Mouse (Mus musculus) kidney, adult 8-10 months (tissue): Measurements from ENCODE around the gene Cdh23.

Source experiments
- DNase-seq, 2 experiments: peaks; one replicate each; pipeline ENCODE4 v3.0.0; 2022

The Cdh23 gene

DNA sequence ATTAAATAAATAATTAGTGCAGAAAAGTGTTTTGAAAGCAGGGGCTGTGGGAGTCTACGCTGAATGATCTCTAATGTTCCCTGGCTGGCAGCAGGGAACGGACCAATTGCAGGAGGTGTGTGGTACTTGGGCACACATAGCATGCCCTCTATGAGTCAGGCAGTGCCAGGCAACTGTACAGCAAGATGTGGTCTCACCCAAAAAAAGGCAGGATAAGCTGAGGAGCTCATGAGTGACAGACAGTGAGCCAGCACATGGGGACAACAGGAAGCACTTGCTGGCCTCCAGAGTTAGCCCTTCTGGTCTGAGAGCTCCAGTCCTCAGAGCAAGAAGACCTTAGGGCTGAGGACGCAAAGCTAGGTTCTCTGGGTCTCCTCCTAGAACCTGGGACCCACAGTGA, 121.4 kb downstream of the Cdh23 start:
- DNase-seq, result no peak

DNA sequence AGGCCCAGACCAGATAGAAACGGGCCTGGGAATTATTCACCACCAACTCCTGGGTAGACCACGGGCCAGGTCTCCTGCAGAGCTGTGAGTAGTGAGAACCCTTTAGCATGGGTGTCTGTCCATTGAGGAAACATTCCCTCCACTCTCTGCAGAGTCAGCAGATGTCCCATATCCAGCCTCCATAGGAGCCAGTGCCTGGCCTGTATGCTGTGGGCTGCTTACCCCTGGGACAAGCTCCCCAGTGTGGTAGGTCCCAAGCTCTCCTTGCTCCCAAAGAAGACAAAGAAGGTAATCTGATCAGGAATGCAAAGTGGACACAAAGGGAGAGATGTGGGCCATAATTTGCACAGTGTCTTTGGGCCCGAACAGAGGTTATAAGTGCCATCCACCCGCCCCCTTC, 124.8 kb downstream of the Cdh23 start:
- DNase-seq, result no peak

DNA sequence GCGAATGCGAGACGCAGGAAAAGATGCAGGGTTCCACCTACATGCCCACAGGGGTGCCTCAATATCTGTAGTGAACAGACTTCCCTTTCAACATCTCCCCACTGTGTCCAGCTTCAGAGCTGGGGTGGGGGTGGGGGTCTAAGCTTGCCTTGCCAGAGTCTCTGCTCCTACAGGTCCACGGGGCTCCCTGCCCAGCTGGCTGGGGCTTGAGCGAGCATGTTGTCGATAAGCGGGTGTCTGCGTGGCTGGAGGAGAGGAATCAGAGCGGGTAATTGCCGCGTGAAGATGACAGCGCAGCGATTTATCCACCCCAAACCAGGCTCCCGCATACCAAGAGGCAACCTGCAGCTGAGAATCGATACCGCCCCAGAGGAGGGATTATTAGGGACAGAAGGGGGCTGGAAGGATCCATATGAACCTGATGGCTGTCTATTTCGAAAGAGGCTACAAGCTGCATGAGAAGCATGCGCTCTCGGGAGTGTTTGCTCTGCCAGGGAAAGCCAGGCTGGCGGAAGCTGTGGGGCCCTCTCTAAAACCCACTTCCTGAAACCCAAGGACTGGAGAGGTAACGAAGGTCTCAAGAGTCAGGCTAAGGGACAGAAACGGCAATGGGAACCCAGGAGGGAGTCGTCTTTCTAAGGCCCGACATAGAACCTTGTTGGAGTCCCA, 129.8 kb downstream of the Cdh23 start:
- no peak for DNase-seq

DNA sequence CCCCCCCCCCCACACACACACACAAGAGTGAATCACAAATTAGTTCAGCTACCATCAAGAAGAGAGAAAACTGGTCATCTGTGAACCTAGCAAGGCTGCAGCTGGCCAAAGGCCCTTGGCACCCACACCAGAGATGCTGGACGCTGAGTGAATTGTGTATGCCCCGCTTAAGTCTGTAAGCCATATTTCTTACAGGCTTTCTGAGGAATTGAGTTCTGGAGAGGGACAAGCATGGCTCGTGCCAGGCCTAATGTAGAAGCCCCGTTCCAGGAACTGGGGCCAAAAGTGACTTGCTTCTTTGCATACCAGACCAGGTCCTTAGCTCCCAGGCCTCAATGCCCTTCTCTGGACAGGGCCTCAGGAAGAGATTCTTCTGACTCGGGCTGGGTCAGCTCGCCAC, 132.2 kb downstream of the Cdh23 start:
- no peak for DNase-seq

DNA sequence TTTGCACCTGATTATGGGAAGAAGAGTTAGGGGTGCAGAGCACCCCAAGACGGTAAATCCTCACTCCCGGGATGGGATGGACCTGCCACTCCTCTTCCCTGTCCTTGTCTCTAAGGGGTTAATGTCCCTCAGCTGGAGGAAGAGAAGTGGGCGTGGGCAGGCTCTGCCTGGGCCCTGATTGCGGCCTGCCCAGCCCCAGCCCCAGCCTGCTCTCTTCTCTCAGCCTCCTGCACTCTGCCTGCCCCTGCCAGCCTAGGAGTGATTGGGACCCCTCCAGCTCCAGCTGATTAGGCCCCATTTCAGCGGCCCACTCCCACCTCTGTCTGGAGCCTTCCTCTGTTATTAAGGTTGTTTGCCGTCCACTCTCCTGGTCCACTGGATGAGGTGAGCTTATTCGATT, 133.3 kb downstream of the Cdh23 start:
- no peak for DNase-seq

DNA sequence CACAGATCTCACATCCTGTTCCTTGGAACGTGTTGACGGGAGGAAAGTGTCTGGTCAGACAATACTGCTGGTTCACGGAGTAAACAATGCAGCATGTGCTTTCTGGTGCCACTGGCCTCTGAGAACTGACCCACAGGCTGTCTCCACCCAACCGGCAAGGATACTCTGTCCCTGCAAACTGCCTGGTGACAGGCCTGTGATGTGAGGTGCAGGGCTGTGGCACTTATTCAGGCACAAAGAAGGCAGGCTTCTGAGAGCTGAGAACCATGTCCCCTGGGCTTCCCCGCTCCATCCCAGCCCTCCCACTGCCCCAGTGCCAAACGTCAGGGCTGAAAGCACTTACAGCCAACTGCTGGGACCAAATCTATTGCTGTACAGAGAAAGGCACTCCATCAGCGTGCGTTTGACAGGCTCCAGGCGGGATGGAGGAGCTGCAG, 137.8 kb downstream of the Cdh23 start:
- peak in 1 of 2 experiments; percentile 17 for DNase-seq

DNA sequence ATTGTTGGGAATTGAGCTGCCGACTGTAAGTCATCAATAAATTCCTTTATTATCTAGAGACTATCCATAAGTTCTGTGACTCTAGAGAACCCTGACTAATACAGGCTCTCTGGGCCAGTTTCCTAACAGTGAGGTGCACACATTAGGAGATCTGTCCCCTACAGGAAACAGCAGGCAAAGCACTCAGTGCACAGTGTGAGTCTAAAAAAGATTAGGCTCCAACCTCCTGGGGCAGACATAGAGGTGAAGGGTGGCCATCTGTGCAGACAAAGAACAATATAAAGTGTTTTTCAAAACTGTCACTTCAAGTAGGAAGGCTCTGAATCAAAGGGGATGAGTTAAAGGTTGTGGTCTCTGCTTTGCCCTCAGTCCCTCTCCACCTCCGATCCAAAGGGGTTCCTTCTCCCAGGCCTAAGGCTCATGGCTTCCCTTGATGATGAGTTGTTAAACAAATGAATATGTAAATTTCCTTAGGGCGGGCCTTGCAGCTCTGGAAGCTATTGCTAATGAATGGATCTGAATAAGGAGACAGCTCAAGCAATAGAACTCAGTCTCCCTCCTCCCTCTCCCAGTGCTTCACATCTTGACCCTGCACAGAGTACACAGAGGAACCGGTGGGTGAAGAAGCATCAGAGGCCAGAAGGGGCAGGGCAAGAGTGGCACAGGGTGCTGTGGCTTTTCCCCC, 143.2 kb downstream of the Cdh23 start:
- no peak for DNase-seq

DNA sequence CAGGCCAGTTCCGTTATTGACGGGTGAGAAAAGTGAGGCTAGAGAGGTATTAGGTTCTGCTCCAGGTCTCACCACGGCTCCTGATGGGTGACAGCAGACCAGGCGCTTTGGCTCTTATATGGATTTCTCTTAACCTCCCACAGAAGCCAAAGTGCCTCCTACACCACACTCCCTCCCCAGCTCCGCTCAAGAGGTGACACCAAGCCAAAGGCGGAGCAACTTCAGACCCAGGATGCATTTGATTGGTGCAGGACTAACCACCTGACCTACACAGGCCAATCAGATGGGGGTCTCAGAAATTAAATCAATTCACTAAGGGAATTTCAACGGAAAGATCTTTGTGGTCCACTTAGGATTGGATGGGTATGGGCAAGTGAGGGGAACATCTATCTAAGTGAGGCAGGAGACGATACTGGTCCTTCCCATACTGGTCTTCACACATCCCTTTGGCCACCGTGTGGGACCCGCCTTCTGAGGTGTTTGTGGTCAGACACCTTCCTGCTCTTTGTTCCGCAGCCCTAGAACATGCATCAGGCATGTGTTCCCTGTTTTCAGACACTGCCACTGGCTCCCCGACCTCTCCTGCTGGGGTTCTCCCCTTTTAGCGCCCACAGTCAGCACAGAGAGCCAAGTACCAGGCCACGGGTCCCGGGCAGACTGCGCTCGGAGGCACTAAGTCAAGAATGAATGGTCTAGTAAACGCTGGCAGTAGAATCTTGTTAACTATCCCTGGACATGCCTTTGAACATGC, 157.0 kb downstream of the Cdh23 start:
- no peak for DNase-seq

DNA sequence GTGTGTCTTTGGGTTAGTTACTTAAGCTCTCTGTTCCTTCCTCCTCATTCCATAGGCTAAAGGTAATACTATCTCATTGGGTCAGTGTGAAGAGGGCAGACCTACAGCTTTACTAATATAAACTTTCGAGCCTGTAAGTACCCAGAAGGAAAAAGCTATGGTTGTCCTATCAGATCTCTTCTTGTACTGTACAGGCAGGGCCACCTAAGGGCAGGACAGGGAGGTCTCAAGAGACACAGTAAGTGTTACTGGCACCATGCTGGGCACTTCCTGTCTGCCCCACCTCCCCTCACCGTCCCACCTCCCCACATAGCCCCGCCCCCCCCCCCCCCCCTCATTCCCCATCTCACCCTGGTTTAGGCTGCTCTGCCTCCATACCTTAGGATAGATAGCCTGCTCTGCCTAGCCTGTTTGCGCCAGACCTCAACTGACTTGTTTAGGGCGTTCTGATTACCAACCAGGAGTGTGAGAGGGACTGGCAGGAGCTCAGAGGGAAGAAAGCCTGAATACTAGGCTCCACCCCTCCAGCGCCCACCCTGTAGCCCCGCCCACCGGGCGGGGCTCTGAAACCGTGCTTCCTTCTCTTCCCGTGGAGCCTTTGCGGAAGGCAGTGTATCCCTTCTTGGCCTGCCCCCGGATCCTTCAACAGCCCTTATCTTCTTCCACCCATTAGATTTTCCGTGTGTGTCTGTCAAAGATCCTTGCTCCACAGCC, 160.0 kb downstream of the Cdh23 start:
- no peak for DNase-seq

DNA sequence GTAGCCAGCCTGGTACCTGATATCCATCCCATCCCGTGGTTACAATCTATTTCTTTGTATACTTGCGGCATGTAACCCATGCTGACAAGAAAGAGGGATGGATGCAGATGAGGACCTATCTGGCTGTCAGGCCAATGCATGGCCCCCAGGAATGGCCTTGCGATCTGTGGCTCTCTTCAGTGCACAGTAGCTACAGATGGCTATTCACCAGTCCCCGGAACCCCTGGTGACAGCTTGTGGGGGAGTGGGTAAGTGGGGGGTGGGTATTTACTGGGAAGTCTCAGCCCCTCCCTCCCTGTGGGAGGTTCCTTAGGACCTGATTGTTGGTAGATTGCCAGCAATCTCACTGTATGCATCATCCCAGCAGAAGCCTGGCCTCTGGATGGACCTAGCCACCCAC, 163.8 kb downstream of the Cdh23 start:
- no peak for DNase-seq

DNA sequence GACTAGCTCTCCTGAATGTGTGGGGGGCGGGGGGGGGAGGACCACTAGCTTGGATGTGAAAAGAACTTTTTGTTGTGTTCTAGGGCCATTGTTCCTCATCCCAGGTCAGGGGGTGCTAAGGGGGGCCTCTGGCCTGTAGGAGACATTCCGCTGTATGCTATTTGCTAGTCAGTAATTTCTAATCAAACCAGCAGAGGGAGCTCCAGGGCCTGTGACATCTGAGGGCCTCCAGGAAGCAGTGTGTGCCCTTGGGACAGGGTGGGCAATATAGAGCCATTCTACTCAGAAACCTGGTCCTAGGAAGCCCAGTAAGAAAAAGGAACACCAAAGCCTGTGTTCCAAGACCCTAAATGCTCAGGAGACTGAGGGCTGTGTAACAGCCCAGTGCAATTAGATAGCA, 164.9 kb downstream of the Cdh23 start:
- peak; percentile 16 to 39 for DNase-seq

DNA sequence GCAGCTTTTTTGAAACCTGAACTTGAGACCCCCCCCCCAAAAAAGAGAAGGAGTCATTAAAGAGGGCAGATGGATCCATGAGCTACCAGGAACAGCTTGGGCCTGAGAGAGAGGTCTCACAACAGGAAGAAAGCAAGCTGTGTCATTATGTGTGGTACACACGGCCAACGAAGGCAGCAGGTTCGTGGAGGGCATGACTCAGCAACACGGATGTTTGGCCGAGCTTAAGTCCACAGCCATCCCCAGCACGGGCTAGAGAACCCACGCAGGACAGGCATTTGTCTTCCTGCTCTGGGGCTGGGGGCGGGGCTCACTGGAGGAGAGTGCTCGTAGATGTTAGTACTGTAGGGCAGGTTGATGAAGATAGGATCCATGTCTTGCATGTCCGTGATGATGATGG, 165.7 kb downstream of the Cdh23 start:
- no peak for DNase-seq

DNA sequence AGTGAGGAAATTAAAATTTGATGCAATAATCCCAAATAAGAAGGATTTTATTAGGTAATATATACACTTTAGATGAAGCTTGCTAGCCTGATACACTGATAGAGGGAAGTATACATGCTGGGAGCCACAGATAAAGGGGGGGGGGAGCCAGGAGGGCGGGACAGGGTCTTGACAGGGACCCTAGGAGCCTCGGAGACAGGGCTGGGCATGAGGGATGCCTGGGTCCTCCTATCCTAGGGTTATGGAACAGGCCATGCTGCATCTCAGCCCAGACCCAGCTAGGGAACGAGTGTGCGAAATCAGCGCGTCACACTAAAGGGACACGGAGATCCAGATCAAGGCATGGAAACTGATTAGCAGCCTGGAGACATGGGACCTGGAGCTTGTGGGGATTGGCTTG, 168.3 kb downstream of the Cdh23 start:
- DNase-seq, result no peak

DNA sequence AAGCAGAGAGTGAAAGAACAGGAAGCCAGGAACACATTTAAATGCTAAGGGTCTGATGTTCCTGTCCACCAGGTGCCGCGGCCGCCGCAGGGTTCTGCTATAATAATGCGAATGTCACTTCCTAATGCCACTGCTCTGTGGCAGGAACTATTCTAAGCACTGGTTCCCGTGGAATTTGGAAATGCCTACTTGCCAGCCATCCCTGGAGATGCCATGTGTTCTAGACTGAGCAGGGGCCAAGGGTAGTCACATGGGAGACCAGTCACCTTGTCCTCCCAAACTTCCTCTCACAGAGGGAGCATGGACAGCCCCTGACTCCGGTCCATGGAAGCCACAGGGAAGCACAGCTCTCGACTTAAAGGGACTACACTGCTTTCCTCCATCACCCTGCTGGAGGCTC, 171.2 kb downstream of the Cdh23 start:
- DNase-seq, result no peak

DNA sequence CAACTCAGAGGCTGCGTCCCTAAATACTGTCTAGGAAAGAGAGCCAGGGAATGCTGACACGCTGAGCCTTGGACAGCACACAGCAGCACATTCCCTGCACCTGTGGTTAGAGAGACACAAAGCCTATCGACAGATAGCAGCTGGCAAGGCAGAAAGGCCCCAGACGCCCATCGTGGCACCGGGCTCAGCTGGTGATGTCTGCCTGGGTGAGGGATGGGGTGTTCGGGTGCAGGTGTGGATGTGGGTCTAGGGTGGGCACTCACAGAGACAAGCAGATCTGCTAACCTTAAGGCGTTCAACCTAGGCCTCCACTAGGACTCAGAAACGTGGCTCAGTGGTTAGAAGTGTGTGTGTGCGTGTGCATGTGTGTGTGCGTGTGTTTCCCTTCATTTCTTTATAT, 180.0 kb downstream of the Cdh23 start:
- DNase-seq, result no peak

DNA sequence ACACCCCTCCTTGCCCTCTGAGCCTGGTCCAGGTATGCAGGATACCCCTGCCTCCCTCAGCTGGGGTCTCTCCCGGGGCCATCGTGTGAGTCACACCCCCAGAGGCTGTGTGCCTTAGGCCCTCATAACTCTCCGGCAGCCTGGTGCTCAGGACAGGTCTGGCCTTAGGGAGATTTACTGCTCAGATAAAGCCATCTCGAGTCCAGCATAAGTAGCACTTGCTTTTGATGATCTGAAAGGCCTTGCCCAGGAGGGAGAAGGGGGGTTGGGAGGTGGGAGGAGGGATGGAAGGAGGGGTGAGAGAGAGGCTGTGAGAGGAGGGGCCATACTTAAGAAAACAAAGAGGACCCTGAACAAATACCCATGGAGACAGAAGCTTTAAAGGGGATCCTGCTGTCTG, 197.8 kb downstream of the Cdh23 start:
- no peak for DNase-seq

DNA sequence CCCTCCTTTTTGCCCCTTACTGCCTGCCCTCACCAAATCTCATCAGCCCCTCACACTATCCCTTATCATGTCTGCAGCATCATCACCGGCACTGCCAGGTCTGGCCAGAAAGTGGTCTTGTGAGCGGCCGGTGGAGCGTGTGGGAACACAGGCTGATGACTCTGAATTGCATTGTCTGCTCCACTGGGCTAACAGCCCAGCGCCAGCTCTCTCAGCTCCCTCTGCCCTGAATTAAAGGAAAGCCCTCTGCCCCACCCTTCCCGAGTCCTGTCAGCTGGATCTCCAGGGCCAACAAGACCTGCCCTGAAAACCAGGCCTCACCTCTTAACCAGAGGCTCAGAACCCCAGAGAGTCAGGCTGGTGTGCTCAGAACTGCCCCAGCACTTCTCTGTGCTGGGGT, 201.2 kb downstream of the Cdh23 start:
- DNase-seq, result no peak

DNA sequence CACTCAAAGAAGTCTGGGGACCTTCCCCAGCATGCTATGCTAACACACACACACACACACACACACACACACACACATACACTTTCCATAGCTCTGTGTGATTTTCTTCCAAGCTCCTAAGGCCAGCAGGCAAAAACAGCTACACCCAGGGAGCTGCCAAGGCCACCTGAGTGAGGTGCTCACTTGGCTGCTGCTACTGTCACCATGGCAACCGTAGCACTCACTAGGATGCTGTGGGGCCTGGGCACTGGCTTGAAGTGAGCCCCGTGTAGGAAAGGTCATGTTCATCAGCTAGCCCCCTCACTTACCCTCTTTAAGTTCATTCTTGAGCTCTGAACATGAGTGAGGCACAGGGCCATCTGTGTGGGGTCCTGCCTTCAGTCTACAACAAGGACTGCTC, 204.8 kb downstream of the Cdh23 start:
- no peak for DNase-seq

DNA sequence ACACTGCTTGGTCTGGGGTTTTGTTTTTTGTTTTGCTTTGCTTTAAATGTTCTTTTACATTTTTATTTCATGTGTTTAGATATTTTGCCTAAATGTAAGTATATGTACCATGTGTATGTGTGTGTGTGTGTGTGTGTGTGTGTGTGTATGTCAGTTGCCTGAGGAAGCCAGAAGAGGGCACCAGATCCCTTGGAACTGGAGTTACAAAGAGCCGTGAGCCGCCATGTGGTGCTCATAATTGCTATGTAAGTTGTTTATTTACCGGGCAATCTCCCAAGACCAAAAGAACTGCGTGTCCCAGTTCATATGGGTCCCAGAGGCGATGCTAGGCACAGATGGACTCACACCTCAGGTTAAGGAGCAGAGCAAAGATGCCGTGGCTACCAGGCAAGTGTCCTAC, 214.9 kb downstream of the Cdh23 start:
- DNase-seq, result no peak

DNA sequence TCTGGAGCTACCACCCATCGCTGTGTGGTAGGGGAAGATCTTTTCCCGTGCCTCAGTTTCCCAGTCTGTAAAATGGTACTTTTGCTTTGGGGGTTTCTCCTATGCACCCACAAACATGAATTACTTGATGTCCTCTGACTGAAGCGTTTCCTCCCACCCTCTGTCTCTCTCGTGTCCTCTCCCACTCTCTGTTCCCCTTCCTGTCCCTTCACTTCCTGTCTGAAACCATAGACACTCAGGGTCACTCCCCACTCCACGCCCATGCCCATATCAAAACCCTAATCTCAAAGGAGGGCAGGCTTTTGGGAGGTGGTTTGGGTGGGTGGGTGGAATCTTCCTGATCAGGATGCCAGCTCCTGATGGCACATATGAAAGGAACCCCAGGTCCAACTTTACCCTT, 221.7 kb downstream of the Cdh23 start:
- DNase-seq, result no peak

DNA sequence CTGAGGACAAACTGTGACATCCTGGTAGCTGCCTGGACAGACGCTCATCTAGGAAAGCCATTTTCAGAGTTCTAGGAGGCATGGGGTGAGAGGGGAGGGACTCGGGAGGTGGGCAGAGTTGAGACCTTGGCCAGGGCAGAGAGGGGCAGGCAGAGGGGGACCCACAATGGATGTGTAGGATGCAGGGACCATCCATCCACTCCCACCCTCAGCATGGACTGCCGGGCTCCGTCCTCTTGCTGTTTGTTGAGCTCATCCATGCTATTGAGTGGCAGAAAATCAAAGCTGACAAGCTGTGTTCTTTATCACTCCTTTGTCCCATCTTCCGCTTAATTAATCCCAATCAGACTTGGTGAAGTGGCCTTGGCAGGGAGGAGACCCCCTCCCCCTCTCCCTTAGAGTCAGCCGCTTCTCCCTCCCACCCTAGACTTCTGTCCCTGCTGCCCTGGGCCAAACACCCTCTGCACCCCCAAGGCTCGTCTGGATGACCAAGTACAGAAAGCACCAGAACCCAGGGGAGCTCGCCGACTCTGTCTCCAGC, 222.4 kb downstream of the Cdh23 start:
- no peak for DNase-seq

DNA sequence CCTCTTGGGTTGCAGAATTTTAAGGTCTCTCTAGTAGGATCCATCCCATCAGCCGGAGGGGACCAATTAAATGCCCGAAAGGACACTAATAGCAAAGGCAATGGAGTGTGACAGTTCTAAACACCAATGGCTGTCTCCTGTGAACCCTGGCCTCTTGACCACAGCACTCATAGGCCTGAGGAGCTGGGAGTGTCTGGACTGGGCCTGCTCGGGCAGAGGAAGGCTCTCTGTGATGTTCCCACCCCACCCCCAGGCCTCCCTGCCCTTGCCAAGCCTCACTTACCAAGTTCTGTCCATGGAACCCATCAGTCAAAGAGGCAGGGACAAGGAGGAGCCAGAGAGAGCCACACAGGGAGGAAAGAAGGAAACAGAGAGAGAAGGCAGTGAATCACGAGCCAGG, 228.5 kb downstream of the Cdh23 start:
- DNase-seq, result no peak

DNA sequence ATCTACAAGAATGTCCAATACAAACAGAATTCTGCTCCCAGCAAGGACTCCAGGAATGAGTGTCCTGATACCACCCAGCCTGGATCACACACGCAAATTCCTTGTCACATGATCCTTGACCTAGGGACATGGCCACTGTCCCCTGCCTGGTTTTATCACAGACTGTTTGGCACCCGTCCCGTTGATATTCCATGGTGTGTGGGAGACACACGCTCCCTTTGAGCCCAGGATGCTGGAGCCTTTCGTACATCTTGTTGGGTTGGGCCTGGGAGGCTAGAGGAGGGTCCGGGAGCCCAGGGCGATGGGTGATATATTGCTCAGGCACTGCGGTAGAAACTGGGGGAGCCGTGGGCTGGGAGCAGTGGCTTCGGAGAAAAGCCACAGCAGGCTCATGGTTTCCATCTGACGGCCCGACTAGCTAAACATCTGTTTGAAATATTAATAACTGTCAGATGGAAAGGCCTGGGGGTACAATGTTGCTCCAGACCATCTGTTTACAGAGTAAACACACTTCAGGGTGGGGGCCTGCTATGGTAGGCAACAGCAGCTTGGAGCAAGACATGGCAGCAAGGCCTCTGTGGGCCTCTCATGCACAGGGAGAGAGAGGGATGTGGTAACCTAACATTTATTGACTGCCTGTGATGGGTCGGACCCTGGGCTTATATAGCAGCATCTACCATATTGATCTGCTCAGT, 232.2 kb downstream of the Cdh23 start:
- no peak for DNase-seq
